Mouse (Mus musculus) liver, adult 2 months (tissue): ENCODE data around the gene Nebl. TPM values are rescaled to one million over a fixed set of nuclear protein-coding genes. Genes with fewer than 3 reads are reported as not detected.
A peak's percentile ranks its signal among the peaks of the same experiment; 100 is the strongest.

Experiments used
- DNase-seq: peaks from one replicate; pipeline ENCODE4 v3.0.0-alpha.2; 2011; ENCODE audit warnings: low read depth, low spot score; ENCODE audit errors: extremely low read depth
- H3K27ac ChIP-seq: fragments of 200-500 bp; replicated peaks from 2 replicates; pipeline ENCODE4 v1.5.1; 2012; ENCODE audit warnings: low read depth, mild to moderate bottlenecking, control low read depth, inconsistent platforms, low read length; ENCODE audit not compliant: insufficient read depth
- H3K27me3 ChIP-seq: fragments of 200-500 bp; 2 replicates; pipeline ENCODE4 v1.6.1; 2012; ENCODE audit warnings: mild to moderate bottlenecking, moderate library complexity, low read length, inconsistent platforms; ENCODE audit not compliant: control insufficient read depth, insufficient read depth
- H3K36me3 ChIP-seq: fragments of 200-500 bp; 2 replicates; pipeline ENCODE4 v1.6.1; 2012; ENCODE audit warnings: low read length, inconsistent platforms; ENCODE audit not compliant: control insufficient read depth, insufficient read depth
- H3K4me1 ChIP-seq: fragments of 200-500 bp; 2 replicates; pipeline ENCODE4 v1.6.1; 2011; ENCODE audit warnings: low read length; ENCODE audit not compliant: control insufficient read depth, insufficient read depth
- H3K4me3 ChIP-seq: fragments of 200-500 bp; 2 replicates; pipeline ENCODE4 v1.5.1; 2011; ENCODE audit warnings: low read depth, mild to moderate bottlenecking, control low read depth, low read length, moderate library complexity; ENCODE audit not compliant: insufficient read depth
- H3K79me2 ChIP-seq: fragments of 200-500 bp; 2 replicates; pipeline ENCODE4 v1.6.1; 2012; ENCODE audit warnings: inconsistent platforms, mild to moderate bottlenecking, low read length, moderate library complexity; ENCODE audit not compliant: control insufficient read depth, insufficient read depth
- H3K9ac ChIP-seq: fragments of 200-500 bp; 2 replicates; pipeline ENCODE4 v1.6.1; 2012; ENCODE audit warnings: low read depth, mild to moderate bottlenecking, control low read depth, inconsistent platforms, low read length
- CTCF ChIP-seq: fragments of 200-500 bp; IDR thresholded peaks from 2 replicates; pipeline ENCODE4 v1.5.1; 2011; ENCODE audit warnings: low read depth, low read length, control low read depth
- POLR2A ChIP-seq: fragments of 200-500 bp; IDR thresholded peaks from 2 replicates; pipeline ENCODE4 v1.6.1; 2011; ENCODE audit warnings: low read length, control low read depth; ENCODE audit not compliant: insufficient read depth; ENCODE audit errors: extremely low read depth
- WGBS: fragments of 180-500 bp; shearing (Covaris S2); methylation state at CpG from one replicate; pipeline ENCODE4 v1.1.7; 2018; 5-methylcytosine and 5-hydroxymethylcytosine counted together
- polyA plus RNA-seq: library from polyadenylated mRNA; depleted of rRNA; stranded (reverse); fragments of >200 nt; gene quantifications from 2 replicates; pipeline ENCODE4 v1.2.3, GENCODE M21; 2012
- total RNA-seq: library from RNA; depleted of rRNA; stranded (reverse); fragments of >200 nt; gene quantifications from 2 replicates; pipeline ENCODE4 v1.2.3, GENCODE M21; 2014

Gene Nebl
- total and polyA plus RNA-seq, 2 experiments: 0.02 to 0.28 TPM

GRCm38 (mm10) chr2:17531355-17532105, 199.7 kb downstream of the Nebl start:
- WGBS: 84% methylated on average over 12 of the region's 12 CpGs
- Histone ChIP-seq H3K36me3 (no peaks in the 10 kb centered on the region), H3K27me3 (no peaks in the 10 kb centered on the region), H3K27ac (no peak overlapping the region), H3K4me3 (no peak overlapping the region), H3K79me2 (no peaks in the 10 kb centered on the region), H3K9ac (no peak overlapping the region), H3K4me1 (no peaks in the 10 kb centered on the region)
- TF ChIP-seq CTCF (no peak), POLR2A (no peak)
- no peak for DNase-seq

GRCm38 (mm10) chr2:17525739-17526526, 205.3 kb downstream of the Nebl start:
- Histone ChIP-seq H3K27ac (no peak overlapping the region), H3K4me3 (no peak overlapping the region), H3K27me3 (no peaks in the 10 kb centered on the region), H3K36me3 (no peaks in the 10 kb centered on the region), H3K79me2 (no peaks in the 10 kb centered on the region), H3K9ac (no peak overlapping the region), H3K4me1 (no peaks in the 10 kb centered on the region)
- DNase-seq: no peak
- WGBS: 88% methylated on average over 5 of the region's 5 CpGs
- TF ChIP-seq POLR2A: no peak
- no peak for TF ChIP-seq CTCF

GRCm38 (mm10) chr2:17525211-17525610, 206.1 kb downstream of the Nebl start:
- H3K9ac ChIP-seq: no peak overlapping the region
- H3K4me1 ChIP-seq: no peaks in the 10 kb centered on the region
- H3K79me2 ChIP-seq: no peaks in the 10 kb centered on the region
- H3K4me3 ChIP-seq: no peak overlapping the region
- no peaks in the 10 kb centered on the region for H3K27me3 ChIP-seq
- no peak for DNase-seq
- 88% methylated on average over 4 of the region's 4 CpGs for WGBS
- H3K36me3 ChIP-seq: no peaks in the 10 kb centered on the region
- H3K27ac ChIP-seq: no peak overlapping the region
- TF ChIP-seq CTCF: no peak
- TF ChIP-seq POLR2A: no peak

- Histone ChIP-seq H3K27ac (no peak overlapping the region), H3K9ac (no peak overlapping the region), H3K4me3 (no peak overlapping the region), H3K27me3 (no peaks in the 10 kb centered on the region), H3K79me2 (no peaks in the 10 kb centered on the region), H3K4me1 (no peaks in the 10 kb centered on the region), H3K36me3 (no peaks in the 10 kb centered on the region)
- WGBS: 81% methylated on average over 10 of the region's 10 CpGs
- no peak for DNase-seq
- TF ChIP-seq CTCF: no peak
- TF ChIP-seq POLR2A: no peak
Observed at GRCm38 (mm10) chr2:17524205-17524978, 206.9 kb downstream of the Nebl start.

GRCm38 (mm10) chr2:17523791-17524190, 207.5 kb downstream of the Nebl start:
- 23% methylated on average over 4 of the region's 4 CpGs for WGBS
- TF ChIP-seq CTCF: no peak
- no peak for TF ChIP-seq POLR2A
- Histone ChIP-seq H3K9ac (no peak overlapping the region), H3K36me3 (no peaks in the 10 kb centered on the region), H3K4me1 (no peaks in the 10 kb centered on the region), H3K4me3 (no peak overlapping the region), H3K27ac (no peak overlapping the region), H3K79me2 (no peaks in the 10 kb centered on the region), H3K27me3 (no peaks in the 10 kb centered on the region)
- peak; percentile 24 for DNase-seq
